Mouse (Mus musculus): ENCODE data around the gene Sstr2. TPM values are rescaled to one million over a fixed set of nuclear protein-coding genes. Genes with fewer than 3 reads are reported as not detected.

The Sstr2 gene
- polyA plus RNA-seq, 1 experiment from 2014 or later, result 25.4 TPM

GRCm38 (mm10) chr11:113661835-113662351, 42.8 kb downstream of the Sstr2 start:
- H3K9ac ChIP-seq, result no peak overlapping the region
- H3K4me2 ChIP-seq, result no peak overlapping the region
- H3K4me1 ChIP-seq, result peaks cover 4% of the 10 kb centered on the region; the same call in 1 of the 2 replicates
- no peaks in the 10 kb centered on the region for H3K9me3 ChIP-seq
- peaks cover 70% of the 10 kb centered on the region for H3K36me3 ChIP-seq (replicated peaks)
- no peak overlapping the region for H3K27ac ChIP-seq
- 94% methylated on average over 18 of the region's 18 CpGs for WGBS
- no peaks in the 10 kb centered on the region for H3K27me3 ChIP-seq
- ATAC-seq (ENCODE audit: low FRiP score), result no peak
- H3K4me3 ChIP-seq (replicated peaks), result no peak overlapping the region

GRCm38 (mm10) chr11:113664279-113664678, 45.1 kb downstream of the Sstr2 start:
- Histone ChIP-seq H3K9ac (no peak overlapping the region), H3K36me3 (replicated peaks) (peaks cover 66% of the 10 kb centered on the region), H3K4me1 (peaks cover 10% of the 10 kb centered on the region)

GRCm38 (mm10) chr11:113666205-113666604, 47.1 kb downstream of the Sstr2 start:
- Histone ChIP-seq H3K4me2 (no peak overlapping the region), H3K27me3 (no peaks in the 10 kb centered on the region), H3K9me3 (no peaks in the 10 kb centered on the region), H3K4me3 (replicated peaks) (no peak overlapping the region), H3K27ac (no peak overlapping the region), H3K9ac (no peak overlapping the region), H3K4me1 (peaks cover 10% of the 10 kb centered on the region), H3K36me3 (replicated peaks) (peaks cover 63% of the 10 kb centered on the region)
- WGBS, result 91% methylated on average over 6 of the region's 6 CpGs
- no peak for ATAC-seq (ENCODE audit: low FRiP score)

More at GRCm38 (mm10) chr11:113664279-113664678, 45.1 kb downstream of the Sstr2 start:
- Histone ChIP-seq H3K27ac (no peak overlapping the region), H3K4me3 (replicated peaks) (no peak overlapping the region), H3K27me3 (no peaks in the 10 kb centered on the region), H3K4me2 (no peak overlapping the region), H3K9me3 (no peaks in the 10 kb centered on the region)
- ATAC-seq (ENCODE audit: low FRiP score), result no peak
- 76% methylated on average over 2 of the region's 2 CpGs for WGBS

GRCm38 (mm10) chr11:113666648-113667047, 47.5 kb downstream of the Sstr2 start:
- no peak overlapping the region for H3K4me2 ChIP-seq
- 65% methylated on average over 10 of the region's 10 CpGs for WGBS
- ATAC-seq (ENCODE audit: low FRiP score), result no peak

GRCm38 (mm10) chr11:113667122-113667521, 48.0 kb downstream of the Sstr2 start:
- H3K4me3 ChIP-seq (replicated peaks), result no peak overlapping the region
- H3K27me3 ChIP-seq, result no peaks in the 10 kb centered on the region
- H3K4me2 ChIP-seq, result no peak overlapping the region
- peak overlapping the region; percentile 54; the same call in 1 of the 2 replicates for H3K27ac ChIP-seq
- H3K9ac ChIP-seq, result no peak overlapping the region
- H3K9me3 ChIP-seq, result no peaks in the 10 kb centered on the region
- WGBS, result 91% methylated on average over 2 of the region's 2 CpGs
- ATAC-seq (ENCODE audit: low FRiP score), result no peak
- peaks cover 56% of the 10 kb centered on the region for H3K36me3 ChIP-seq (replicated peaks)
- peaks cover 10% of the 10 kb centered on the region for H3K4me1 ChIP-seq

More at GRCm38 (mm10) chr11:113666648-113667047, 47.5 kb downstream of the Sstr2 start:
- no peak overlapping the region for H3K9ac ChIP-seq
- no peak overlapping the region for H3K4me3 ChIP-seq (replicated peaks)
- no peak overlapping the region for H3K27ac ChIP-seq
- peaks cover 10% of the 10 kb centered on the region for H3K4me1 ChIP-seq
- peaks cover 61% of the 10 kb centered on the region for H3K36me3 ChIP-seq (replicated peaks)
- no peaks in the 10 kb centered on the region for H3K27me3 ChIP-seq
- no peaks in the 10 kb centered on the region for H3K9me3 ChIP-seq

GRCm38 (mm10) chr11:113667704-113668103, 48.6 kb downstream of the Sstr2 start:
- peaks cover 57% of the 10 kb centered on the region for H3K36me3 ChIP-seq (replicated peaks)

GRCm38 (mm10) chr11:113668857-113669256, 49.7 kb downstream of the Sstr2 start:
- peaks cover 10% of the 10 kb centered on the region for H3K4me1 ChIP-seq
- no peak overlapping the region for H3K4me3 ChIP-seq (replicated peaks)
- no peak overlapping the region for H3K4me2 ChIP-seq
- no peak overlapping the region for H3K9ac ChIP-seq
- H3K27me3 ChIP-seq, result no peaks in the 10 kb centered on the region
- H3K36me3 ChIP-seq (replicated peaks), result peaks cover 57% of the 10 kb centered on the region
- 96% methylated on average over 5 of the region's 5 CpGs for WGBS
- no peaks in the 10 kb centered on the region for H3K9me3 ChIP-seq
- no peak overlapping the region for H3K27ac ChIP-seq
- ATAC-seq (ENCODE audit: low FRiP score), result no peak

More at GRCm38 (mm10) chr11:113667704-113668103, 48.6 kb downstream of the Sstr2 start:
- WGBS, result 88% methylated on average over 4 of the region's 4 CpGs
- ATAC-seq (ENCODE audit: low FRiP score), result no peak
- Histone ChIP-seq H3K27ac (no peak overlapping the region), H3K9ac (no peak overlapping the region), H3K4me2 (no peak overlapping the region), H3K9me3 (no peaks in the 10 kb centered on the region), H3K4me1 (peaks cover 10% of the 10 kb centered on the region), H3K4me3 (replicated peaks) (no peak overlapping the region), H3K27me3 (no peaks in the 10 kb centered on the region)

GRCm38 (mm10) chr11:113669711-113670110, 50.6 kb downstream of the Sstr2 start:
- Histone ChIP-seq H3K4me1 (peaks cover 10% of the 10 kb centered on the region), H3K4me3 (replicated peaks) (no peak overlapping the region), H3K4me2 (no peak overlapping the region), H3K27ac (no peak overlapping the region), H3K27me3 (no peaks in the 10 kb centered on the region), H3K9me3 (no peaks in the 10 kb centered on the region), H3K36me3 (replicated peaks) (peaks cover 57% of the 10 kb centered on the region), H3K9ac (no peak overlapping the region)
- ATAC-seq (ENCODE audit: low FRiP score), result no peak
- WGBS, result 80% methylated on average over 4 of the region's 4 CpGs

GRCm38 (mm10) chr11:113673614-113674013, 54.5 kb downstream of the Sstr2 start:
- 92% methylated on average over 4 of the region's 4 CpGs for WGBS

GRCm38 (mm10) chr11:113674595-113674994, 55.5 kb downstream of the Sstr2 start:
- H3K27me3 ChIP-seq, result no peaks in the 10 kb centered on the region
- H3K4me2 ChIP-seq, result no peak overlapping the region
- H3K9me3 ChIP-seq, result no peaks in the 10 kb centered on the region
- H3K36me3 ChIP-seq (replicated peaks), result peaks cover 51% of the 10 kb centered on the region
- H3K4me3 ChIP-seq (replicated peaks), result no peak overlapping the region
- no peak for ATAC-seq (ENCODE audit: low FRiP score)
- no peak overlapping the region for H3K9ac ChIP-seq
- WGBS, result 92% methylated on average over 5 of the region's 5 CpGs
- peaks cover 6% of the 10 kb centered on the region; the same call in 1 of the 2 replicates for H3K4me1 ChIP-seq
- H3K27ac ChIP-seq, result no peak overlapping the region

More at GRCm38 (mm10) chr11:113673614-113674013, 54.5 kb downstream of the Sstr2 start:
- H3K9me3 ChIP-seq, result no peaks in the 10 kb centered on the region
- ATAC-seq (ENCODE audit: low FRiP score), result no peak
- H3K4me2 ChIP-seq, result no peak overlapping the region
- no peak overlapping the region for H3K9ac ChIP-seq
- H3K27ac ChIP-seq, result no peak overlapping the region
- H3K36me3 ChIP-seq (replicated peaks), result peaks cover 59% of the 10 kb centered on the region
- H3K27me3 ChIP-seq, result no peaks in the 10 kb centered on the region
- H3K4me3 ChIP-seq (replicated peaks), result no peak overlapping the region
- H3K4me1 ChIP-seq, result peaks cover 4% of the 10 kb centered on the region; the same call in 1 of the 2 replicates

Other genes with a start within 250 kb of the Sstr2 start
- gene Cog1, start 29.8 kb downstream of the Sstr2 start, polyA plus RNA-seq (2016; fragmentation: Nextera tagmentation; extraction: Ambion mirVana), result 35.3 and 38.3 TPM in 2 replicates
- gene Slc39a11, start 30.7 kb downstream of the Sstr2 start, polyA plus RNA-seq (2016; fragmentation: Nextera tagmentation; extraction: Ambion mirVana), result 23.9 and 25.1 TPM in 2 replicates
- gene Fam104a, start 64.8 kb downstream of the Sstr2 start, polyA plus RNA-seq (2016; fragmentation: Nextera tagmentation; extraction: Ambion mirVana), result 53.2 and 56.7 TPM in 2 replicates
- 24.5 and 25.7 TPM in 2 replicates for gene D11Wsu47e, start 65.1 kb downstream of the Sstr2 start, polyA plus RNA-seq (2016; fragmentation: Nextera tagmentation; extraction: Ambion mirVana)
- gene Cpsf4l, start 90.7 kb downstream of the Sstr2 start, polyA plus RNA-seq (2016; fragmentation: Nextera tagmentation; extraction: Ambion mirVana), result 0.32 and 0.69 TPM in 2 replicates
- gene Cdc42ep4, start 132.5 kb downstream of the Sstr2 start, polyA plus RNA-seq (2016; fragmentation: Nextera tagmentation; extraction: Ambion mirVana), result 109 and 113 TPM in 2 replicates

Measured in forebrain, embryonic 12.5 days (tissue).